Mouse (Mus musculus): Measurements from ENCODE around the gene Ksr1. TPM values are rescaled to one million over a fixed set of nuclear protein-coding genes. Genes with fewer than 3 reads are reported as not detected.

Ksr1 gene
- total and polyA plus RNA-seq, 2 experiments from 2014 or later, result 3.2 to 33.7 TPM

- WGBS, result 93% methylated on average over 4 of the region's 4 CpGs
- no peak for TF ChIP-seq CTCF (IDR thresholded peaks at IDR 0.05)
- Histone ChIP-seq H3K4me3 (ENCODE audit: low read depth, low read length) (no peak overlapping the region), H3K4me2 (ENCODE audit: low read depth, low read length, poor library complexity, severe bottlenecking) (no peak overlapping the region), H3K4me1 (ENCODE audit: insufficient read depth, low read length) (peaks cover 5% of the 10 kb centered on the region), H3K27me3 (ENCODE audit: insufficient read depth, low read length) (no peaks in the 10 kb centered on the region), H3K9ac (replicated peaks; ENCODE audit: low read length, poor library complexity, severe bottlenecking) (no peak overlapping the region), H3K27ac (ENCODE audit: low read depth, low read length) (no peak overlapping the region), H3K9me3 (ENCODE audit: low read length) (no peaks in the 10 kb centered on the region), H3K36me3 (ENCODE audit: insufficient read depth, low read length) (no peaks in the 10 kb centered on the region)
- no peak for ATAC-seq (ENCODE audit: low FRiP score)
- no peak for DNase-seq (ENCODE audit: low spot score)
These were observed 87.1 kb downstream of the Ksr1 start for GRCm38 (mm10) chr11:79059062-79059461.

- no peak for ATAC-seq (ENCODE audit: low FRiP score)
- no peak overlapping the region for H3K9ac ChIP-seq (replicated peaks; ENCODE audit: low read length, poor library complexity, severe bottlenecking)
- no peak overlapping the region for H3K27ac ChIP-seq (ENCODE audit: low read depth, low read length)
- no peaks in the 10 kb centered on the region for H3K27me3 ChIP-seq (ENCODE audit: insufficient read depth, low read length)
- no peaks in the 10 kb centered on the region for H3K36me3 ChIP-seq (ENCODE audit: insufficient read depth, low read length)
- H3K4me2 ChIP-seq (ENCODE audit: low read depth, low read length, poor library complexity, severe bottlenecking), result no peak overlapping the region
- no peak overlapping the region for H3K4me3 ChIP-seq (ENCODE audit: low read depth, low read length)
- H3K9me3 ChIP-seq (ENCODE audit: low read length), result no peaks in the 10 kb centered on the region
- no peak for TF ChIP-seq CTCF (IDR thresholded peaks at IDR 0.05)
- peaks cover 5% of the 10 kb centered on the region for H3K4me1 ChIP-seq (ENCODE audit: insufficient read depth, low read length)
- no peak for DNase-seq (ENCODE audit: low spot score)
- 84% methylated on average over 6 of the region's 6 CpGs for WGBS
These were observed 87.6 kb downstream of the Ksr1 start for GRCm38 (mm10) chr11:79058610-79059009.

- no peaks in the 10 kb centered on the region for H3K9me3 ChIP-seq (ENCODE audit: low read length)
- ATAC-seq (ENCODE audit: low FRiP score) (no peak), DNase-seq (ENCODE audit: low spot score) (no peak)
- no peaks in the 10 kb centered on the region for H3K36me3 ChIP-seq (ENCODE audit: insufficient read depth, low read length)
- whole genome bisulfite sequencing, result 39% methylated on average over 4 of the region's 4 CpGs
- TF ChIP-seq CTCF (IDR thresholded peaks at IDR 0.05), result no peak
- H3K4me1 ChIP-seq (ENCODE audit: insufficient read depth, low read length), result peaks cover 10% of the 10 kb centered on the region
- peak overlapping the region; percentile 38; the same call in 1 of the 2 replicates for H3K27ac ChIP-seq (ENCODE audit: low read depth, low read length)
- H3K4me3 ChIP-seq (ENCODE audit: low read depth, low read length), result no peak overlapping the region
- no peak overlapping the region for H3K4me2 ChIP-seq (ENCODE audit: low read depth, low read length, poor library complexity, severe bottlenecking)
- no peak overlapping the region for H3K9ac ChIP-seq (replicated peaks; ENCODE audit: low read length, poor library complexity, severe bottlenecking)
- no peaks in the 10 kb centered on the region for H3K27me3 ChIP-seq (ENCODE audit: insufficient read depth, low read length)
These were observed 88.4 kb downstream of the Ksr1 start for GRCm38 (mm10) chr11:79057809-79058208.

- Histone ChIP-seq H3K4me3 (ENCODE audit: low read depth, low read length) (no peak overlapping the region), H3K4me2 (ENCODE audit: low read depth, low read length, poor library complexity, severe bottlenecking) (no peak overlapping the region), H3K27ac (ENCODE audit: low read depth, low read length) (no peak overlapping the region), H3K9me3 (ENCODE audit: low read length) (no peaks in the 10 kb centered on the region), H3K27me3 (ENCODE audit: insufficient read depth, low read length) (no peaks in the 10 kb centered on the region), H3K9ac (replicated peaks; ENCODE audit: low read length, poor library complexity, severe bottlenecking) (no peak overlapping the region), H3K36me3 (ENCODE audit: insufficient read depth, low read length) (no peaks in the 10 kb centered on the region), H3K4me1 (ENCODE audit: insufficient read depth, low read length) (peaks cover 17% of the 10 kb centered on the region)
- ATAC-seq (ENCODE audit: low FRiP score) (no peak), DNase-seq (ENCODE audit: low spot score) (no peak)
- TF ChIP-seq CTCF (IDR thresholded peaks at IDR 0.05), result no peak
- WGBS, result 73% methylated on average over 4 of the region's 4 CpGs
These were observed 89.3 kb downstream of the Ksr1 start for GRCm38 (mm10) chr11:79056891-79057290.

- TF ChIP-seq CTCF (IDR thresholded peaks at IDR 0.05), result no peak
- H3K4me2 ChIP-seq (ENCODE audit: low read depth, low read length, poor library complexity, severe bottlenecking), result no peak overlapping the region
These were observed 90.2 kb downstream of the Ksr1 start for GRCm38 (mm10) chr11:79056027-79056426.

GRCm38 (mm10) chr11:79055161-79055560, 91.0 kb downstream of the Ksr1 start:
- WGBS, result 88% methylated on average over 8 of the region's 8 CpGs
- Histone ChIP-seq H3K27ac (ENCODE audit: low read depth, low read length) (no peak overlapping the region), H3K4me3 (ENCODE audit: low read depth, low read length) (no peak overlapping the region), H3K9me3 (ENCODE audit: low read length) (no peaks in the 10 kb centered on the region), H3K36me3 (ENCODE audit: insufficient read depth, low read length) (no peaks in the 10 kb centered on the region), H3K9ac (replicated peaks; ENCODE audit: low read length, poor library complexity, severe bottlenecking) (no peak overlapping the region), H3K27me3 (ENCODE audit: insufficient read depth, low read length) (no peaks in the 10 kb centered on the region), H3K4me2 (ENCODE audit: low read depth, low read length, poor library complexity, severe bottlenecking) (no peak overlapping the region), H3K4me1 (ENCODE audit: insufficient read depth, low read length) (peaks cover 17% of the 10 kb centered on the region)
- ATAC-seq (ENCODE audit: low FRiP score), result no peak
- DNase-seq (ENCODE audit: low spot score), result no peak
- no peak for TF ChIP-seq CTCF (IDR thresholded peaks at IDR 0.05)

More at GRCm38 (mm10) chr11:79056027-79056426, 90.2 kb downstream of the Ksr1 start:
- ATAC-seq (ENCODE audit: low FRiP score) (no peak), DNase-seq (ENCODE audit: low spot score) (no peak)
- Histone ChIP-seq H3K27ac (ENCODE audit: low read depth, low read length) (no peak overlapping the region), H3K4me3 (ENCODE audit: low read depth, low read length) (no peak overlapping the region), H3K36me3 (ENCODE audit: insufficient read depth, low read length) (no peaks in the 10 kb centered on the region), H3K9me3 (ENCODE audit: low read length) (no peaks in the 10 kb centered on the region), H3K27me3 (ENCODE audit: insufficient read depth, low read length) (no peaks in the 10 kb centered on the region), H3K4me1 (ENCODE audit: insufficient read depth, low read length) (peaks cover 17% of the 10 kb centered on the region), H3K9ac (replicated peaks; ENCODE audit: low read length, poor library complexity, severe bottlenecking) (no peak overlapping the region)
- WGBS, result 55% methylated on average over 2 of the region's 2 CpGs

Measured in midbrain, postnatal 0 days (tissue).